Mouse (Mus musculus) brain, embryonic 14.5 days (tissue): ENCODE results near the gene Crisp1.

Experiments
- CTCF ChIP-seq: fragments of 200-500 bp; IDR thresholded peaks from 2 replicates; pipeline ENCODE4 v1.5.1; 2012; ENCODE audit warnings: inconsistent platforms, mild to moderate bottlenecking, moderate library complexity, borderline replicate concordance; ENCODE audit not compliant: insufficient read depth, insufficient read length; ENCODE audit errors: extremely low read depth
- POLR2A ChIP-seq: fragments of 200-500 bp; IDR thresholded peaks from 2 replicates; pipeline ENCODE4 v1.6.1; 2012; ENCODE audit warnings: mild to moderate bottlenecking, inconsistent platforms, borderline replicate concordance; ENCODE audit not compliant: poor library complexity, insufficient read depth, insufficient read length, severe bottlenecking; ENCODE audit errors: extremely low read depth

DNA sequence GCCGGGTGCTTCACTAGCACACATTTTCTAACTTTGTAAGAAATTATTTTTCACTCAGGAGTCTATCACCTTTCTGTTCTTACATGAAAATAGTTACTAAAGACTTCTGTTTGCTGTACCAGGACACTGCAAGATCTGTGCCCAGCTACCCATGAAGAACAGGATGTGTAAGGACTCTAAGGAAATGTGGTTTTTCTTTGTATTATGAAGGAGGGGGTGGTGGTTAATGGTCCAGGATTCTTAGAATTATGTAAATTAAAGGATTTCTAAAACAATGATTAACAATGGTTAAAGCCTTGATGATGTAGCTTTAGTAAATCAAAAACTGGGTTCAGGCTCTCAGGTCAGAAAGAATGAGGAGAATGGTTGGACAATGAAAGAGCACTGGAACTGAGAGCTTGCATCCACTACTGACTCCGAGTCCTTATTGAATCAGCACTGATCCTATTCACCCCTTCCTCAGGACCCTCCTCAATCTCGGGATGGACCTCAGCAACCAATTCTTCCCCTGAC is 23.5 kb upstream of the Crisp1 start:
- TF ChIP-seq CTCF = no peak
- TF ChIP-seq POLR2A = no peak
